Comparison of ENCODE assay signal across 10 mouse cellular contexts in the genomic region with DNA sequence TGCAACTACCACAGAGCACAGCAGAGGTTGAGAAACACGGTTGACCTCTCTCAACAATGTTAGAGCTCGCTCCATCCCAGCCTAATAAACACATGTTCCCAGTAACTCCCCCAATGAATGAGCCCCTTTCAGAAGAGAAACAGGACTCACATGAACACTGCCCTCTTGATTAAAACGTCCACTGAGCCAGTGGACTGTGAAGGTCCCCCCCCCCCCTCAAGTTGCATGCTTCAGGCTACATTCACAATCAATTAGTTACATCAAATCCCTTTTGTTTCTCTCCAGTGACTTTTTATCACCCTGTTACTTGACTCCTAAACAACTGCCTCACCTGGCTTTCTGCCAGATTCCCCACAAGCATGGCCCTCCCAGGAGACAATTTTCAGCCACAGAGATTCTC. TPM values are rescaled to one million over a fixed set of nuclear protein-coding genes. Genes with fewer than 3 reads are reported as not detected.
DNase-seq lines count a peak whose midpoint lies in the region; ATAC-seq lines count a peak whose summit lies in the region.
"Had no signal": no experiment of that assay in that cellular context is flagged by ENCODE, and none has a peak within 500 bp of the region (broad histone marks: within the 10 kb centered on the region; RNA-seq: fewer than 3 reads in every experiment).

No protein-coding gene starts in this region.

- H3K27ac ChIP-seq in heart, embryonic 11.5 days (ENCODE audit: low read depth, low read length): no peak overlapping the region
- no peak overlapping the region for H3K27ac ChIP-seq in embryonic facial prominence, embryonic 11.5 days (replicated peaks; ENCODE audit: low read depth, low read length)
- 0 out of 2 replicates have a peak overlapping the region, but pooled peaks have one; percentile 22 for H3K27ac ChIP-seq in limb, embryonic 13.5 days

- H3K27me3 ChIP-seq in heart, embryonic 11.5 days (ENCODE audit: control insufficient read depth, insufficient read depth, low read length): no peaks in the 10 kb centered on the region
- H3K27me3 ChIP-seq in embryonic facial prominence, embryonic 11.5 days (ENCODE audit: control insufficient read depth, insufficient read depth, low read length): no peaks in the 10 kb centered on the region
- H3K27me3 ChIP-seq in limb, embryonic 13.5 days: 0 out of 2 replicates have a peak, but pooled peaks cover 3% of the 10 kb centered on the region

- no peak overlapping the region for H3K4me3 ChIP-seq in heart, embryonic 11.5 days (ENCODE audit: low read depth, low read length)
- no peak overlapping the region for H3K4me3 ChIP-seq in embryonic facial prominence, embryonic 11.5 days (ENCODE audit: low read depth, low read length)
- H3K4me3 ChIP-seq in limb, embryonic 13.5 days: no peak overlapping the region

- H3K4me2 ChIP-seq in heart, embryonic 11.5 days: no peak overlapping the region
- no peak overlapping the region for H3K4me2 ChIP-seq in embryonic facial prominence, embryonic 11.5 days (ENCODE audit: low read depth, low read length)
- no peak overlapping the region for H3K4me2 ChIP-seq in limb, embryonic 13.5 days (replicated peaks)

- H3K4me1 ChIP-seq in heart, embryonic 11.5 days (ENCODE audit: control insufficient read depth, insufficient read depth, low read length): peaks cover 4% of the 10 kb centered on the region
- H3K4me1 ChIP-seq in embryonic facial prominence, embryonic 11.5 days (ENCODE audit: control insufficient read depth, insufficient read depth, low read length): 0 out of 2 replicates have a peak, but pooled peaks cover 2% of the 10 kb centered on the region
- H3K4me1 ChIP-seq in limb, embryonic 13.5 days: peaks cover 45% of the 10 kb centered on the region

- no peak overlapping the region for H3K9ac ChIP-seq in heart, embryonic 11.5 days (ENCODE audit: low read depth, low read length)
- H3K9ac ChIP-seq in embryonic facial prominence, embryonic 11.5 days (replicated peaks; ENCODE audit: low read length): no peak overlapping the region
- no peak overlapping the region for H3K9ac ChIP-seq in limb, embryonic 13.5 days

- no peak for DNase-seq in heart, postnatal 10 days
- DNase-seq in 3T3-L1 (ENCODE audit: low read depth, low spot score): peak; percentile 19
- peak; percentile 71 for DNase-seq in embryonic facial prominence, embryonic 11.5 days (ENCODE audit: low spot score)
- DNase-seq in adrenal gland, postnatal 14 days: no peak
- DNase-seq in adrenal gland, adult 8-10 months: no peak
- DNase-seq: cerebellum, adult 11 months had no signal

- no peaks in the 10 kb centered on the region for H3K9me3 ChIP-seq in heart, embryonic 11.5 days (replicated peaks; ENCODE audit: control insufficient read depth, low read length)
- H3K9me3 ChIP-seq in embryonic facial prominence, embryonic 11.5 days (replicated peaks; ENCODE audit: control insufficient read depth, low read length): no peaks in the 10 kb centered on the region
- H3K9me3 ChIP-seq in limb, embryonic 13.5 days: no peaks in the 10 kb centered on the region

- no peaks in the 10 kb centered on the region for H3K36me3 ChIP-seq in heart, embryonic 11.5 days (ENCODE audit: control insufficient read depth, insufficient read depth, low read length)
- no peaks in the 10 kb centered on the region for H3K36me3 ChIP-seq in embryonic facial prominence, embryonic 11.5 days (replicated peaks; ENCODE audit: control insufficient read depth, insufficient read depth, low read depth, low read length)
- no peaks in the 10 kb centered on the region; the same call in 1 of the 2 replicates for H3K36me3 ChIP-seq in limb, embryonic 13.5 days

- WGBS in heart, embryonic 11.5 days (ENCODE audit: insufficient replicate concordance): 36% methylated on average over 3 of the region's 3 CpGs
- WGBS in embryonic facial prominence, embryonic 11.5 days: 7% methylated on average over 3 of the region's 3 CpGs
- 9% methylated on average over 3 of the region's 3 CpGs for WGBS in limb, embryonic 13.5 days

- peak; percentile 22; the same call in 1 of the 2 replicates for ATAC-seq in heart, embryonic 11.5 days (replicated peaks; ENCODE audit: insufficient number of reproducible peaks, low FRiP score, low TSS enrichment)
- ATAC-seq in embryonic facial prominence, embryonic 11.5 days (replicated peaks; ENCODE audit: insufficient number of reproducible peaks, low FRiP score, low TSS enrichment, low read depth): peak; percentile 92
- ATAC-seq in limb, embryonic 13.5 days (ENCODE audit: low FRiP score, low read depth): peak; percentile 72
- ATAC-seq in megakaryocyte progenitor cell, adult 5-6 weeks (replicated peaks; ENCODE audit: poor library complexity): no peak
- ATAC-seq: CD4-positive, CD25-positive, alpha-beta regulatory T cell, adult 4 months had no signal

- intact Hi-C loops in heart, postnatal 10 days (cut with DNase I): no loop called here

RNA-seq across cellular contexts. Expression of a gene that starts 43.2 kb away (rescaled TPM):
- polyA plus RNA-seq in heart, embryonic 11.5 days (2014; fragmentation: Nextera tagmentation; extraction: Ambion mirVana): 18.0 and 24.8 TPM in 2 replicates
- total RNA-seq in heart, postnatal 10 days (2021): 10 to 100 TPM; 39.5 to 43.6 TPM
- 25.5 and 32.8 TPM in 2 replicates for polyA plus RNA-seq in embryonic facial prominence, embryonic 11.5 days (2014; fragmentation: Nextera tagmentation; extraction: Ambion mirVana)
- 36.0 and 38.9 TPM in 2 replicates for polyA plus RNA-seq in limb, embryonic 13.5 days (2015; fragmentation: Nextera tagmentation; extraction: Ambion mirVana)
- 4.2 and 6.9 TPM in 2 replicates for total RNA-seq in adrenal gland, postnatal 14 days (2021)
- total RNA-seq in adrenal gland, adult 8-10 months (2022): 1 to 10 TPM; 1.2 to 2.5 (median 1.8) TPM
- total RNA-seq in megakaryocyte progenitor cell, adult 5-6 weeks (2015): 0.02 TPM in 1 of 2 replicates, not detected in the other
- not detected in 2 replicates for total RNA-seq in megakaryocyte progenitor cell, adult 5-6 weeks (2017)
- polyA plus RNA-seq: CD4-positive, CD25-positive, alpha-beta regulatory T cell, adult 4 months had no signal

Comparison
In these comparisons a context has a peak if more than half of its experiments do, and no peak if none do; other contexts are left out.
1. DNase-seq: peak in 3T3-L1 (single experiment) and embryonic facial prominence, embryonic 11.5 days (single experiment); none in heart, postnatal 10 days (0 of 2), adrenal gland, postnatal 14 days (single experiment) and adrenal gland, adult 8-10 months (single experiment).